In genomic region chr15:89168922-89169321, GRCm38 (mm10) we compare ENCODE assay signal across 10 mouse cellular contexts. TPM values are rescaled to one million over a fixed set of nuclear protein-coding genes. Genes with fewer than 3 reads are reported as not detected.
DNase-seq lines count a peak whose midpoint lies in the region; ATAC-seq and TF ChIP-seq lines count a peak whose summit lies in the region.
"Had no signal": no experiment of that assay in that cellular context is flagged by ENCODE, and none has a peak within 500 bp of the region (broad histone marks: within the 10 kb centered on the region; RNA-seq: fewer than 3 reads in every experiment).

No protein-coding gene starts in this region.

- peaks cover 53% of the 10 kb centered on the region for H3K4me1 ChIP-seq in embryonic facial prominence, embryonic 10.5 days
- peaks cover 55% of the 10 kb centered on the region for H3K4me1 ChIP-seq in heart, embryonic 16.5 days (ENCODE audit: control insufficient read depth, insufficient read depth, low read length)
- peaks cover 31% of the 10 kb centered on the region for H3K4me1 ChIP-seq in midbrain, embryonic 16.5 days (ENCODE audit: control insufficient read depth, insufficient read depth, low read length)

- peak overlapping the region; percentile 64 for H3K4me2 ChIP-seq in heart, embryonic 16.5 days (ENCODE audit: low read depth, low read length)
- no peak overlapping the region for H3K4me2 ChIP-seq in midbrain, embryonic 16.5 days (ENCODE audit: low read length)

- H3K9me3 ChIP-seq in embryonic facial prominence, embryonic 10.5 days = no peaks in the 10 kb centered on the region
- no peaks in the 10 kb centered on the region for H3K9me3 ChIP-seq in heart, embryonic 16.5 days (replicated peaks; ENCODE audit: control insufficient read depth, low read length)
- no peaks in the 10 kb centered on the region for H3K9me3 ChIP-seq in midbrain, embryonic 16.5 days (replicated peaks; ENCODE audit: control insufficient read depth, low read length, poor library complexity, severe bottlenecking)

- H3K9ac ChIP-seq in heart, embryonic 16.5 days (ENCODE audit: low read length) = peak overlapping the region; percentile 72
- no peak overlapping the region for H3K9ac ChIP-seq in midbrain, embryonic 16.5 days (ENCODE audit: low read depth, low read length)

- 59% methylated on average over 10 of the region's 10 CpGs for WGBS in embryonic facial prominence, embryonic 10.5 days
- 28% methylated on average over 10 of the region's 10 CpGs for WGBS in heart, embryonic 16.5 days
- WGBS in midbrain, embryonic 16.5 days = 64% methylated on average over 10 of the region's 10 CpGs

- no peaks in the 10 kb centered on the region for H3K27me3 ChIP-seq in embryonic facial prominence, embryonic 10.5 days (replicated peaks; ENCODE audit: low read depth, poor library complexity, severe bottlenecking)
- H3K27me3 ChIP-seq in heart, embryonic 16.5 days (ENCODE audit: control insufficient read depth, insufficient read depth, low read length) = no peaks in the 10 kb centered on the region
- H3K27me3 ChIP-seq in midbrain, embryonic 16.5 days (ENCODE audit: control insufficient read depth, insufficient read depth, low read depth, low read length) = no peaks in the 10 kb centered on the region

- ATAC-seq in heart, embryonic 16.5 days (replicated peaks; ENCODE audit: extremely low read depth, insufficient read depth, low FRiP score) = no peak
- no peak for ATAC-seq in midbrain, embryonic 16.5 days

- intact Hi-C loops in left cerebral cortex, adult 2 months (cut with DNase I) = no loop called here

- no peak for TF ChIP-seq CTCF in left cerebral cortex, adult 2 months (IDR thresholded peaks at IDR 0.05)

- H3K4me3 ChIP-seq in left cerebral cortex, adult 2 months = peak overlapping the region; percentile 19; the same call in 1 of the 2 replicates
- H3K4me3 ChIP-seq in embryonic facial prominence, embryonic 10.5 days = peak overlapping the region; percentile 31; the same call in 1 of the 2 replicates
- H3K4me3 ChIP-seq in heart, embryonic 16.5 days (ENCODE audit: low read length) = peak overlapping the region; percentile 42
- H3K4me3 ChIP-seq in midbrain, embryonic 16.5 days (ENCODE audit: low read depth, low read length) = no peak overlapping the region

- peaks cover 79% of the 10 kb centered on the region for H3K36me3 ChIP-seq in embryonic facial prominence, embryonic 10.5 days (replicated peaks)
- H3K36me3 ChIP-seq in heart, embryonic 16.5 days (ENCODE audit: control insufficient read depth, insufficient read depth) = peaks cover 42% of the 10 kb centered on the region
- peaks cover 30% of the 10 kb centered on the region for H3K36me3 ChIP-seq in midbrain, embryonic 16.5 days (ENCODE audit: control insufficient read depth, insufficient read depth, low read length)

- peak overlapping the region; percentile 60; the same call in 1 of the 2 replicates for H3K27ac ChIP-seq in left cerebral cortex, adult 2 months
- peak overlapping the region; percentile 72 for H3K27ac ChIP-seq in embryonic facial prominence, embryonic 10.5 days (replicated peaks)
- peak overlapping the region; percentile 96 for H3K27ac ChIP-seq in heart, embryonic 16.5 days (ENCODE audit: low read length)
- peak overlapping the region; percentile 42; the same call in 1 of the 2 replicates for H3K27ac ChIP-seq in midbrain, embryonic 16.5 days (ENCODE audit: low read length)

- no peak for DNase-seq in left cerebral cortex, adult 2 months (ENCODE audit: extremely low spot score in 1 of 2, low spot score in 2 of 2)
- no peak for DNase-seq in left cerebral cortex, adult 11 months (ENCODE audit: low spot score)
- no peak for DNase-seq in embryonic facial prominence, embryonic 10.5 days (ENCODE audit: low spot score)
- no peak for DNase-seq in adipocyte (ENCODE audit: low spot score)
- DNase-seq in gastrocnemius, postnatal 25 days = no peak
- no peak for DNase-seq in urinary bladder, postnatal 36 days (ENCODE audit: low spot score in 2 of 2)
- DNase-seq: thymus, postnatal 4 days had no signal

RNA-seq across cellular contexts. Expression of gene Plxnb2, which starts 11.7 kb away (rescaled TPM):
- 10 to 100 TPM; 49.4 to 53.3 TPM for total RNA-seq in left cerebral cortex, adult 2 months (2021)
- 146 and 152 TPM in 2 replicates for polyA plus RNA-seq in embryonic facial prominence, embryonic 10.5 days (2016; fragmentation: Nextera tagmentation; extraction: Ambion mirVana)
- 91.8 and 104 TPM in 2 replicates for polyA plus RNA-seq in heart, embryonic 16.5 days (2015; fragmentation: Nextera tagmentation; extraction: Ambion mirVana)
- 90.1 and 92.1 TPM in 2 replicates for polyA plus RNA-seq in midbrain, embryonic 16.5 days (2015; fragmentation: Nextera tagmentation; extraction: Ambion mirVana)
- 10 to 100 TPM in 1 of 2 experiments, 1 to 10 TPM in 1; 8.5 to 11.9 TPM for total RNA-seq in gastrocnemius, postnatal 25 days (2021)

RNA-seq across cellular contexts. Expression of gene Mapk11, which starts 19.5 kb away (rescaled TPM):
- 10 to 100 TPM; 61.8 to 63.5 TPM for total RNA-seq in left cerebral cortex, adult 2 months (2021)
- 16.1 and 20.6 TPM in 2 replicates for polyA plus RNA-seq in embryonic facial prominence, embryonic 10.5 days (2016; fragmentation: Nextera tagmentation; extraction: Ambion mirVana)
- polyA plus RNA-seq in heart, embryonic 16.5 days (2015; fragmentation: Nextera tagmentation; extraction: Ambion mirVana) = 3.6 and 4.1 TPM in 2 replicates
- 29.0 and 32.6 TPM in 2 replicates for polyA plus RNA-seq in midbrain, embryonic 16.5 days (2015; fragmentation: Nextera tagmentation; extraction: Ambion mirVana)
- 1 to 10 TPM in 1 of 2 experiments, under 1 TPM in 1; 0.67 to 2.1 TPM for total RNA-seq in gastrocnemius, postnatal 25 days (2021)

RNA-seq across cellular contexts. Expression of gene Dennd6b, which starts 27.4 kb away (rescaled TPM):
- total RNA-seq in left cerebral cortex, adult 2 months (2021) = 10 to 100 TPM; 52.2 to 53.9 TPM
- polyA plus RNA-seq in embryonic facial prominence, embryonic 10.5 days (2016; fragmentation: Nextera tagmentation; extraction: Ambion mirVana) = 26.1 and 29.1 TPM in 2 replicates
- 18.9 and 19.0 TPM in 2 replicates for polyA plus RNA-seq in heart, embryonic 16.5 days (2015; fragmentation: Nextera tagmentation; extraction: Ambion mirVana)
- 120 and 124 TPM in 2 replicates for polyA plus RNA-seq in midbrain, embryonic 16.5 days (2015; fragmentation: Nextera tagmentation; extraction: Ambion mirVana)
- total RNA-seq in gastrocnemius, postnatal 25 days (2021) = 1 to 10 TPM; 6.6 to 8.4 TPM

RNA-seq across cellular contexts. Expression of gene Mapk12, which starts 28.4 kb away (rescaled TPM):
- 1 to 10 TPM; 8.3 to 9.3 TPM for total RNA-seq in left cerebral cortex, adult 2 months (2021)
- 16.6 and 19.6 TPM in 2 replicates for polyA plus RNA-seq in embryonic facial prominence, embryonic 10.5 days (2016; fragmentation: Nextera tagmentation; extraction: Ambion mirVana)
- 17.7 and 18.4 TPM in 2 replicates for polyA plus RNA-seq in heart, embryonic 16.5 days (2015; fragmentation: Nextera tagmentation; extraction: Ambion mirVana)
- 3.0 and 4.4 TPM in 2 replicates for polyA plus RNA-seq in midbrain, embryonic 16.5 days (2015; fragmentation: Nextera tagmentation; extraction: Ambion mirVana)
- 100 to 1,000 TPM; 140 to 157 TPM for total RNA-seq in gastrocnemius, postnatal 25 days (2021)
- total RNA-seq: common myeloid progenitor, adult 5-6 weeks had no signal

RNA-seq across cellular contexts. Expression of gene Hdac10, which starts 40.4 kb away (rescaled TPM):
- 10 to 100 TPM; 16.8 to 17.3 TPM for total RNA-seq in left cerebral cortex, adult 2 months (2021)
- polyA plus RNA-seq in embryonic facial prominence, embryonic 10.5 days (2016; fragmentation: Nextera tagmentation; extraction: Ambion mirVana) = 15.9 and 16.1 TPM in 2 replicates
- polyA plus RNA-seq in heart, embryonic 16.5 days (2015; fragmentation: Nextera tagmentation; extraction: Ambion mirVana) = 16.4 and 19.7 TPM in 2 replicates
- 30.6 and 31.0 TPM in 2 replicates for polyA plus RNA-seq in midbrain, embryonic 16.5 days (2015; fragmentation: Nextera tagmentation; extraction: Ambion mirVana)
- 1 to 10 TPM; 5.3 to 6.5 TPM for total RNA-seq in gastrocnemius, postnatal 25 days (2021)

Comparison
In these comparisons a context has a peak if more than half of its experiments do, and no peak if none do; other contexts are left out.
1. H3K27ac ChIP-seq: peak in every context shown above with its lines; median percentile 96 in heart, embryonic 16.5 days; 72 in embryonic facial prominence, embryonic 10.5 days; 60 in left cerebral cortex, adult 2 months; 42 in midbrain, embryonic 16.5 days.